Mouse (Mus musculus): ENCODE results near the gene Gm5485. TPM values are rescaled to one million over a fixed set of nuclear protein-coding genes. Genes with fewer than 3 reads are reported as not detected.

Gm5485 gene
- not detected in 2 replicates for polyA plus RNA-seq (2012; rRNA removed)

GRCm38 (mm10) chr16:48412246-48412645, at the start of gene Gm5485:
Gm5485 (minus strand) TSS chr16:48412416.
- no peak for DNase-seq (ENCODE audit: low read depth)

GRCm38 (mm10) chr16:48453264-48453663, 41.0 kb upstream of the Gm5485 start:
- DNase-seq (ENCODE audit: low read depth): no peak
- TF ChIP-seq CTCF (IDR thresholded peaks at IDR 0.05; ENCODE audit: borderline replicate concordance, extremely low read depth, insufficient read depth, insufficient read length) (no peak), POLR2A (IDR thresholded peaks at IDR 0.05; ENCODE audit: borderline replicate concordance, extremely low read depth, insufficient read depth, insufficient read length, poor library complexity, severe bottlenecking) (no peak)

More at GRCm38 (mm10) chr16:48412246-48412645, at the start of gene Gm5485:
- TF ChIP-seq POLR2A (IDR thresholded peaks at IDR 0.05; ENCODE audit: borderline replicate concordance, extremely low read depth, insufficient read depth, insufficient read length, poor library complexity, severe bottlenecking) (no peak), CTCF (IDR thresholded peaks at IDR 0.05; ENCODE audit: borderline replicate concordance, extremely low read depth, insufficient read depth, insufficient read length) (no peak)

GRCm38 (mm10) chr16:48446161-48446925, 34.1 kb upstream of the Gm5485 start:
- no peak for DNase-seq (ENCODE audit: low read depth)
- no peak for TF ChIP-seq POLR2A (IDR thresholded peaks at IDR 0.05; ENCODE audit: borderline replicate concordance, extremely low read depth, insufficient read depth, insufficient read length, poor library complexity, severe bottlenecking)
- TF ChIP-seq CTCF (IDR thresholded peaks at IDR 0.05; ENCODE audit: borderline replicate concordance, extremely low read depth, insufficient read depth, insufficient read length): no peak

DNA sequence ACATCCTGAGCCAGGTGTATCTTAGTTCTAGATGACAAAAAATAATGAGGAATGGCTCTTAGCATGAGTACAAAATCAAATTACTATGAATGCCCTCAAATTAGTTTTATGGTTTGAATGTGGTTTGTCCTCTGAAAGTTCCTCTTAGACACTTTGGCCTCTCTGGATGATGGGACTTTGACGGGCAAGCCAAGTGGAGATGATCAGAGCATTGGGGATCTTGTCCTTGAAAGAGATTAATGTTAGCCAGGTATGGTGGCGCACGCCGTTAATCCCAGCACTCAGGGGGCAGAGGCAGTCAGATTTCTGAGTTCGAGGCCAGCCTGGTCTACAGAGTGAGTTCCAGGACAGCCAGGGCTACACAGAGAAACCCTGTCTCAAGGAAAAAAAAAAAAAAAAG, 32.4 kb upstream of the Gm5485 start:
- no peak for TF ChIP-seq POLR2A (IDR thresholded peaks at IDR 0.05; ENCODE audit: borderline replicate concordance, extremely low read depth, insufficient read depth, insufficient read length, poor library complexity, severe bottlenecking)
- no peak for TF ChIP-seq CTCF (IDR thresholded peaks at IDR 0.05; ENCODE audit: borderline replicate concordance, extremely low read depth, insufficient read depth, insufficient read length)
- DNase-seq (ENCODE audit: low read depth): no peak

- TF ChIP-seq POLR2A (IDR thresholded peaks at IDR 0.05; ENCODE audit: borderline replicate concordance, extremely low read depth, insufficient read depth, insufficient read length, poor library complexity, severe bottlenecking) (no peak), CTCF (IDR thresholded peaks at IDR 0.05; ENCODE audit: borderline replicate concordance, extremely low read depth, insufficient read depth, insufficient read length) (no peak)
- DNase-seq (ENCODE audit: low read depth): peak; percentile 36
Measured at GRCm38 (mm10) chr16:48437476-48437875, 25.3 kb upstream of the Gm5485 start.

DNA sequence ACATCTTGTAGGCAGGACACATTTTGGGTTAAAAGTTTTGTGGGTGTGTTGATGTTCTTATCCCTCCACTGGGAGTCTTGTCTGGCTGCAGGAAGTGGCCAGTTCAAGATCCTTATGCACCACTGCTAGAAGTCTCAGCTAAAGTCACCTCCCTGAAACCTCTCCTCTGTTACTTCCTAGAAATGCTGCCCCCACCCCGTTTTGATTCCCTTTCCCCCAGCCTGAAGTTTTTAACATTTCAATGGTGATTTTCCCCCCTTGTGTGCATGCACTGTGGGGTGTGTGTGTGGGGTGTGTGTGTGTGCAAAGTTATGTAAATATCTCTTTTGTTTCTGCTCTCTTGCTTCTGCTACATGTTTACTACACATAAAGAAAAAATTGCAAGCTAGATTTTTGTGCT, 23.2 kb upstream of the Gm5485 start:
- TF ChIP-seq CTCF (IDR thresholded peaks at IDR 0.05; ENCODE audit: borderline replicate concordance, extremely low read depth, insufficient read depth, insufficient read length) (no peak), POLR2A (IDR thresholded peaks at IDR 0.05; ENCODE audit: borderline replicate concordance, extremely low read depth, insufficient read depth, insufficient read length, poor library complexity, severe bottlenecking) (no peak)
- no peak for DNase-seq (ENCODE audit: low read depth)

DNA sequence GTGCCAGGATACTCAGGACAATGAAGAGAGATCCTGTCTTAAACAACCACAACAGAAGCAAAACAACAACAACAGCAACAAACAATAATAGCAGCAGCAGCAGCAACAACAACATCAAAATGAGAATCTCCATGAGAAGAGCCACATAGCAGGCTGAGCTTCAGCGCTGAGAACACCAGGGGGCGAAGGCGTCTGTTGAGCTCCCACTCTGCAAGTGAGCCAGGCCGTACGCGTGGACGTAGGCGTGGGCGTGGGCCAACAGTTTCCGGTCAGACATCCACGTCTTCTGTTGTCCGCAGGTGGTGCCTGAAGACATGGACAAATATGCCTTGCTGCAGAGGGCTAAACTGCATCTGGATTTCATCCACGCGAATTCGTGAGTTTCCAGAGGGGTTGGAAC, 18.8 kb upstream of the Gm5485 start, which contains the start of gene Morc1:
Morc1 (plus strand) TSS at position 211 of the 400 bp plus-strand sequence.
- TF ChIP-seq POLR2A (IDR thresholded peaks at IDR 0.05; ENCODE audit: borderline replicate concordance, extremely low read depth, insufficient read depth, insufficient read length, poor library complexity, severe bottlenecking) (no peak), CTCF (IDR thresholded peaks at IDR 0.05; ENCODE audit: borderline replicate concordance, extremely low read depth, insufficient read depth, insufficient read length) (0 out of 2 replicates have a peak, but pooled peaks have one; percentile 2)
- no peak for DNase-seq (ENCODE audit: low read depth)

- TF ChIP-seq POLR2A (IDR thresholded peaks at IDR 0.05; ENCODE audit: borderline replicate concordance, extremely low read depth, insufficient read depth, insufficient read length, poor library complexity, severe bottlenecking) (no peak), CTCF (IDR thresholded peaks at IDR 0.05; ENCODE audit: borderline replicate concordance, extremely low read depth, insufficient read depth, insufficient read length) (no peak)
- DNase-seq (ENCODE audit: low read depth): peak; percentile 61
Measured at GRCm38 (mm10) chr16:48429427-48429826, 17.2 kb upstream of the Gm5485 start.

- TF ChIP-seq POLR2A (IDR thresholded peaks at IDR 0.05; ENCODE audit: borderline replicate concordance, extremely low read depth, insufficient read depth, insufficient read length, poor library complexity, severe bottlenecking) (no peak), CTCF (IDR thresholded peaks at IDR 0.05; ENCODE audit: borderline replicate concordance, extremely low read depth, insufficient read depth, insufficient read length) (no peak)
Measured at GRCm38 (mm10) chr16:48424069-48424468, 11.9 kb upstream of the Gm5485 start.

DNA sequence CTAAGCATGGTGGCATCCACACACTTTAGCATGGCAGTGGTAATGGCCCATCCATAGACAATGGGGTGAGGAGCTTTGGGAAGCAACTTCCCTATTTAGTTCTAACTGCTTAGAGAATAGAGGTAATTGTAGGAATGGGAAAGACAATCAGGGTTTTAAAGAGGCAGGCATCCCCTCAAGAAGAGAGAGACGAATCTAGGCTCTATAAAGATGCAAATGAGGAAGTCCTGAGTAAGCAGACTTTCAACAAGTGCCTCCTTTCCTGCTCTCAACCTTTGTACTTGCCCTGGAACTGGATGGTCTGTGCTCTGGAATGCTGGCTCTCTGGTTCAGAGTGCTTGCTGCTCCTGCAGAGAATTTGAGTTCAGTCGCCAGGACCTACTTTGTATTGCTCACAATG, 10.3 kb upstream of the Gm5485 start:
- DNase-seq (ENCODE audit: low read depth): no peak
- TF ChIP-seq CTCF (IDR thresholded peaks at IDR 0.05; ENCODE audit: borderline replicate concordance, extremely low read depth, insufficient read depth, insufficient read length) (no peak), POLR2A (IDR thresholded peaks at IDR 0.05; ENCODE audit: borderline replicate concordance, extremely low read depth, insufficient read depth, insufficient read length, poor library complexity, severe bottlenecking) (no peak)

More at GRCm38 (mm10) chr16:48424069-48424468, 11.9 kb upstream of the Gm5485 start:
- DNase-seq (ENCODE audit: low read depth): no peak

GRCm38 (mm10) chr16:48419035-48419434, 6.8 kb upstream of the Gm5485 start:
- no peak for DNase-seq (ENCODE audit: low read depth)
- TF ChIP-seq CTCF (IDR thresholded peaks at IDR 0.05; ENCODE audit: borderline replicate concordance, extremely low read depth, insufficient read depth, insufficient read length): no peak
- no peak for TF ChIP-seq POLR2A (IDR thresholded peaks at IDR 0.05; ENCODE audit: borderline replicate concordance, extremely low read depth, insufficient read depth, insufficient read length, poor library complexity, severe bottlenecking)

GRCm38 (mm10) chr16:48418557-48418956, 6.3 kb upstream of the Gm5485 start:
- no peak for DNase-seq (ENCODE audit: low read depth)
- no peak for TF ChIP-seq POLR2A (IDR thresholded peaks at IDR 0.05; ENCODE audit: borderline replicate concordance, extremely low read depth, insufficient read depth, insufficient read length, poor library complexity, severe bottlenecking)
- no peak for TF ChIP-seq CTCF (IDR thresholded peaks at IDR 0.05; ENCODE audit: borderline replicate concordance, extremely low read depth, insufficient read depth, insufficient read length)

All from brain, embryonic 14.5 days (tissue).